Mouse (Mus musculus) cerebellum, adult 9-11 months (tissue): Measurements from ENCODE around the gene Bbs9.

Experiments
- DNase-seq: peaks from one replicate; pipeline ENCODE4 v3.0.0; 2022

Bbs9 gene

DNA sequence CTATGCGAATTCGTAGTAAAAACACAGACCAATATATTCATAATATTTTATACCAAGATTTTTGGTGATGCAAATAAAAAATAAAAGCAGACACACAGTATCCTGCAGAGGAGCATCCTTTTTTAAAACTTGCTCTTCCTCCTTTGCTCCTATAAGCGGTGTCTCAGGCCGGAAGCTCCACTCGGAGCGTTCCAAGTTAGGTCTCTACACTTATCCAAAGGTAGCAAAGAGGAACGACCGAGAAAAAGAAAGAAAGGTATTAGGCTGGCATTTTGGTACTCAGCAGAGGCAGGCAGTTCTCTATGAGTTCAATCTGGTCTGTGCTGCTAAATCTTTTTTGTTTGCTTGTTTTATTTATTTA lies 6.6 kb upstream of the Bbs9 start:
- no peak for DNase-seq

DNA sequence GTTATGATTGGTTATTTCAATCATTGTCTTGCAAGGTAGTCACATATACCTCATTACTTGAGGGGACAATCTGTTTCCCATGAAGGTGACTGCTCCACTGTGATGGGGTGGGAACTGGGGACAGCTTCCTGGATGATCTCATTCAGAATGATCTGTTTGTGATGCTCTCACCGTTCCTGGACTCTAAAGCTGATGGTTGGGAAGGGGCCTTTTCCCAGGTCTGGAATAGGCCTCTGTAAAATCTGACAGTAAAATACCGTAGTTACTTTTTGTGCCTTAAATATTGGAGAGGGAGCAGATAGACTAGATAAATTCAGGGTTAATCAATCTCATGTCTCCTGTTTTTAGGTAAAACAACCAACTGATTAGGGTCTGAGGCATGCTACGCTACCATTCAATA lies 5.9 kb upstream of the Bbs9 start, which contains the start of gene Rp9:
Gene Rp9, minus strand, starts transcription at position 101 of the 400 bp plus-strand sequence.
- no peak for DNase-seq

DNA sequence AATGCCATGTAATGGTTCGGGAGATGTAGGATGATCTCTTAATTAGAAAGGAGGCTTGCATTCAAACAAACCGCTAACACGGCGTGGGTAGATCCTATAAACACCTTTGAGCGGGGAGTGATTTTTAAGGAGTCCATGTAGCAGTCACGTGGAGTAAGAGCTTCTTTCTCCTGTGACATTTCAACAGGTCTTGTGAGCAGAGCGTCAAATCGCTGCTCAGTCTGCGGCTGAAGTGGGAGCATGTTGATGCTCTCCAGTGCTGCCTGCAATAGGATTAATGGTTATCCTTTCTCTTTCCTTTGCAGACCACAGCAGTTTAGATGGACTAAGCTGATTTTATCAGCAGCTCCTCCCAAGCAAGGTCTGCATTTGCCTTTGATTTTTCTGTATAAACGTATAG lies 750 bp downstream of the Bbs9 start:
- peak; percentile 42 for DNase-seq

DNA sequence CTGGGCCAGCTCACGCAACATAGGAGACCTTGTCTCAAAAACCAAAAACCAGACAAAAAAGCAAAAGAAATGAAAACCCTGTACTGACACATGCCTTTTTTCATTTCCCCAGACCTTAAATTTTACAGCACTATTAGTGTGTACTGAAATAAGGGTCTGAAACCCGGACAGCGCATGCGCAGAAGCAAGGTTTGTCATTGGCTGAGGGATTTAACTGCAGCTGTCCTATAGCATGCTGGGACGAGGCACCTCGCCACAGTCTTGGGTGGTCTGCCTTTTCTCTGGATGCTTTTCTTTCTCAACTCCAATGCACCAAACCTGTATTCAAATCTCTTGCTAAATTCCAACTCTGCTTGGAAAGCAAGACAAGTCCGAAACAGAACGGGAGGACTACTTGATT lies 3.4 kb downstream of the Bbs9 start:
- DNase-seq: no peak

DNA sequence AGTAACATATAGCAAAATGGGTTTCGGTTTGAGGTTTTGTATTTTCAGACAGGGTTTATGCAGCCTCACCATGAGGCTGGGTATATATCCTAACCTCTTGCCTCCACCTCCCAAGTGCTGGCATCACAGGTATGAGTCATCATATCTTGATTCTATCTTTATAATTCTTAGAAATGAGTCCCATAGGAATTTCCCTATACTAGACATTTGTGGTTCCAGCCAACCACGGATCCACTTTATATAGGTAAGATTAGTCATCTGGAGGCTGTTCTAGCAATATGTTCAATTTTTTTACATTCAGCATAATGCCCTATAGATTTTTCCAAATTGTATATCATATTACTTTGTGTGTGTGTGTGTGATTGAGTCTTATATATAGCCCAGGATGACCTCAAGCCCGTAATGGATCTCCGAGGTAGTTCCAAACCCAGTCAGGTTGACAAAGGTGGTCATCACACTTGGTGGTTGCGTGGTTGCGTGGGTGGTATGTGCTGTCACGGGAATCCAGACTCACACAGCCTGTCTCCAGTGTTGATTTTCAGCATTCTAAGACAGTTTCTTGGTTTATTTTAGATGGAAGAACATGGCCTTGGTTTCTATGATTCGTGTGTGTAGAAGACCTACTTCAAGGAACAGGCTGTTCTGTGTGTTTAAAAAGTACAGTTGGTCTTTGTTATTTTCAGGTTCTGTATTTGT lies 8.5 kb downstream of the Bbs9 start:
- DNase-seq: no peak

DNA sequence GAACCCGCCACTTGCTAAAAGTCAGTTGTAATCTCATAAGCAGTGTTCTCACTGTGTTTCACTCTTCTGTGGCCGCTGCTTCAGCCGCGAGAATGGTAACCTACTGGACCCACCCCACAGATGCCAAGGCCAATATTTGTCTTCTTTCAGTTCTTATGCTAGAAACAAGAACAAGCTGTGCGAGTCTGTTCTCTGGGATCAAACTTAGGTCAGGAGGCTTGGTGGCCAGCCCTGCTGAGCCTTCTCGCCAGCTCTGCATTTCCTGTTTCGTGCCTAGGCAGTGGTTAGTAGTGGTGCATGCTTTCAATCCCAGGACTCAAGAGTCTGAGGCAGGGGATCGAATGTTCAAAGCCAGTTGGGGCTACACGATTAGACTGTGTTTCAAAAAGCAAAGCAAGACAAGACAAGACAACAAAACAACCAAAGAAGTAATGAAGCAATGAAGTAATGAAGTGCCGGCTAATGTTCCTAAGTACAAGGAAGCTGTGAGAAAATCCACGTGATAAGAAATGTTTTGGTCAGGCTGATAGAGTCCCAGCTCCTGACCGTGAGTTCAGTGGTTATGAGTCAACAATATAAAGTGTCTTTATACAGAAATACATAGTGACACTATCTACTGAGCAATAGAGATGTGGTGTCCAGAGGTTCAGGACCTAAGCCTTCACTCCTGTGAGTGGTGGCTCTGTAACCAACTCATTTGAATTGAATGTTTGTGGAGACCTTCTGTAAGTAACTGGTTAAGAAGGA lies 9.2 kb downstream of the Bbs9 start:
- DNase-seq: no peak

DNA sequence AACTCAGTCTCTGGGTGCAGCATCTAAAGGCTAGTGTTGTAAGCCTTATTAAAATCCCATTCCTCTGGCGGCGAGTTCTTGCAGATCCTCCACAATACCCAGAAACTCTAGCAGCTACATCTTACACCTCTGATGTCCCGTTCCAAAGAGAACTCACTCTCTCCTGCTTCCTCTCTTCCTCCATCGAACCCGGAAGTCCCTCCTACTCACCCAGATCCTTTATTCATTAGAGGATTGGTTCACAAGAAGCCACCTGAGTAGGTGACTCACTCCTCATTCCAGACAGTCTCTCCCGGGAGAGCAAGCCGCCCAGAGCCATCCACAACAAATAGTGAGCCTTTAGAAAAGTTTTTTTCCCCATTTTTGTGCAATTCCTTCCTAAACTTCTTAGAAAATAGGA lies 10.7 kb downstream of the Bbs9 start:
- DNase-seq: no peak

DNA sequence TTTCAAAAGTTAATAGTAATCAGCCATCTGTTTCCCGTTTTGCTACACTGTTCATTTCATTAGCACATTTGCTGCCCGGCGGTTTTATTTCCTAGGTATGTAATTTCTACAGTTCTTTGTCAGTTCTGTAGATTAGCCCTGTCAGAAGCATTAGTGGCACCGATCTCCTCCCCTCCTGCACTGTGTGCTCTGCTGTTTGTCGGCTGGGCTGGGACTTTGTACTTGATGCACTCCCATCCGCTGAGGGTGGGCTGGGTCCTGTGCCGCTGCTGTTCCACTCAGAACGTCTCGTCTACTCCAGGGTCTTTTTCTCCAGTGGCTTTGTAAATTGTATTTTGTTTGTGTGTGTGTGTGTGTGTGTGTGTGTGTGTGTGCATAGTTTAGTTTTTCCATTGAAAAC lies 13.4 kb downstream of the Bbs9 start:
- DNase-seq: no peak

DNA sequence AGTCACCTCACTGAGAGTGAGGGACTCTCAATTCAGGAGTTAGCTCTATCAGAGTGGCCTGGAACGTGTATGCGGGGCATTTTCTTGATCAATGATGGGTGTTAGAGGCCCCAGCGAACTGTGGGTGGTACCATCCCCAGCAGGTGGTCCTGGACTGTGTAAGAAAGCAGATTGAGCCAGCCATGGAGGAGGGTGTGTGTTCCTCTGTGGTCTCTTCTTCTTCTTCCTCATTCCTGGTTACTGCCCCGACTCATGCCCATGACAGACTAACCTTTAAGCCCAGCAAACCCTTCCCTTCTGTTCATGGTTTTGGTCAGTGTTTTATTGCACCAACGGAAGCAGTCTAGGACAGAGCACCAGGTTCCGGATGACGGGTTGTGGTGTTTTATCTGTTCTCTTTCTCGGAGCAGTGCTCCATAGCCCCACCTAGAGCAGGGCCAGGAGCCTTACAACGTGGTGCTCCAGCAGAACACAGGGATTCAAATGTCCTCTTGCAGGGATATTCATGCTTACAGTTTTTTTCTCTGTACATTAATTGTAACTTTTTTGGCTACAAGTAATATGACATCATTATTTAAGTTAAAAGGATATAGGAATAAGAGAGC lies 18.8 kb downstream of the Bbs9 start:
- DNase-seq: no peak

DNA sequence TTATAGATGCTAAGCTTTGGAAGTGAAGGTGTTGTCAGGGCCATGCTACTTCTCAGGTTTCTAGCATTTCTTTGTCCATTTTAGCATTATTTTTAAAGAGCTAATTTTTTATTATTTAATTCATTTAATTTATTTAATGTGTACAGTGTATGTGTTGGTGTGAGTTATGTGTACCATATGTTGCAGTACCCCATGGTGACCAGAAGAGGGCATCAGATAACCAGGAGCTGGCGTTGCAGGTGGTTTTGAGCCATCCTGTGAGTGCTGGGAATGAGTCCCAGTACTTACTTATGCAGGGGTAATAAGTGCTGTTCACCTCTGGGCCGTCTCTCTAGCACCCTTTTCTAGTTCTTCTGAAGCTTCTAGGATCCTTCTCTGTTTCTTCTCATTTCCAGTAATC lies 19.6 kb downstream of the Bbs9 start:
- no peak for DNase-seq

DNA sequence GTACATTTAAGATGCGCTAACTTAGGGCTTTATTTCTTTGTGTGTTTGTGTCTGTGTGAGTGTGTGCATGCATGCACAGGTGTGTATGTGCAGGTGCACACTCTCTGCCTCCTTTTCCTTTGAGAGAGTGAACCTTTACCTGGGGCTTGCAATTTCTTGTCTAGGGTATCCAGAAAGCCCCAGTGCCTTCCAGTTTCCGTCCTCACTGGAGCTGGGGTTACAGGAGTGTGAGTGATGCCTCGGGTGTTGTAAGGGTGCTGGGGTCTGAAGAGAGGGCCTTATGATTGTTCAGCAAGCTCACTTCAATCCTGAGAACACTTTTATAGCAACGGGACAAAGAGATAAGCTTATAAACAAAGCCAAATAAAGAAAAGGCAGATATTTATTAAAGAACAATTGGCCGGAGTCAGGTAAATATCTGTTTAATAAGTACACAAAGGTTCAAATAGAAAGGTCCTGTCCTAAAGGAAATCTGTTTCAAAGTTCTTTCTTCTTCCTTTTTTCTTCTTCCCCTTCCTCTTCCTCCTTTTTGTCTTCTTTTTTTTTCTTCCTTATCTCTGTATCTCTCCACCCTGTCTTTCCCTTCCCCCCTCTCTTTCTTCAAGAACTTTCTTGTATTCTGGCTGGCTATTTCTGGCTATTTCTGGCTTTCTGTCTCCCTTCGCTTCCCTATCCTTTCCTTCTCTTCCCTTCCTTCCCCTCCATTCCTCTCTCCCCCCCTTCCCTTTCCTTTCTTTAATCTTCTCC lies 21.7 kb downstream of the Bbs9 start:
- DNase-seq: no peak

DNA sequence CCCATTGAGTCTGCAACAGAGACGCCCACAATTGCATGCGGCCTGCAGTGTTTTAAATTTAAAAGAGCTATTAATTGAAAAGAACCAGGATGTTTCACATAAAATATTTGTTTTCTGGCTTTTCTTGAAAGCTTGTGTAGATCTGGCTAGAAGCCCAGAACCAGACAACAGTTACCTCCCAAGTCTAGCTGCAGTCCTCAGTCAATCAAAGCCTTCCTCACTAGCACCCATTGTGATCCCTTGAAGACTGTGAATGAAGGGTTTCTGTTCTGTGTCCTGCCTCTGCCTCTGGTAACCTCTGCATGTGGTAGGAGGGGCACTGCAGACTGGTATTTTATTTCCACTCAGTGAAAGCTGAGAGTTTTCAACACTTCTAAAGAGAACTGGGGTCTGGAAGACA lies 27.5 kb downstream of the Bbs9 start:
- DNase-seq: no peak

DNA sequence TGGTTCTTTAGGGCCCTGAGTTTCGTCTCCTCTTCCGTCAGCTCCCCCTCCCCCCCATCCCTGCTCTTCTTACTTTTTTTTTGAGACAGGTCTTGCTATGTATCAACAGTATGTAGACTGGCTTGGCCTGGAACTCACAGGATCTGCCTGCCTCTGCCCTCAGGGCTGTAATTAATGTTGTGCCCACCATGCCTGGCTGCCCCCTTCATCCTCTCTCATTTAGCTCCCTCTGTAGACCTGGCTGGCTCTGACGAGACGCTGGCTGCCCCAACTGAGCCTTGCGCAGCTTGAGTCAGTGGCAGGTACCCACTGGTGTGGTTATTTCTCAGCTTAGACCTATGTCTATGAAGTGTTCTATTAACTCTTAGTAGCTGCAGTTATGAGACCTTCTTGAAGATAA lies 28.1 kb downstream of the Bbs9 start:
- DNase-seq: no peak

DNA sequence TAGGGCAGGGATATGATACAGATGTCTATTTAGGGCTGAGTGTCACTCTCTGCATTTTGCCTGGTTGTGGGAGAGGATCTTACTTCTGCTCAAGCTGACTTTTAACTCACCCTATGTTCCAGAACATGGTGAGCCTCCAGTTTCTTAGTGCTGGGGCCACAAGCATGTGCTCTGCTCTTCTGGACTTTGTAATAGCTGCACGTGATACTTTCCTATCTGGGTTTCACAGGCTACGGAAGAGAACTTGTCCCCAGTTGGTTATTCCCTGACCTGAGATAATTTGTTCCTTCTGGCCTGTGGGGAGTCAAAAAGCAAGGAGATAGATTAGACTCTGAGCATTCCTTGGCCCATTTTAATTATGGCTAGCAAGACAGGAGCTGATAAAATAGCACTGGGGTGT lies 30.1 kb downstream of the Bbs9 start:
- no peak for DNase-seq

DNA sequence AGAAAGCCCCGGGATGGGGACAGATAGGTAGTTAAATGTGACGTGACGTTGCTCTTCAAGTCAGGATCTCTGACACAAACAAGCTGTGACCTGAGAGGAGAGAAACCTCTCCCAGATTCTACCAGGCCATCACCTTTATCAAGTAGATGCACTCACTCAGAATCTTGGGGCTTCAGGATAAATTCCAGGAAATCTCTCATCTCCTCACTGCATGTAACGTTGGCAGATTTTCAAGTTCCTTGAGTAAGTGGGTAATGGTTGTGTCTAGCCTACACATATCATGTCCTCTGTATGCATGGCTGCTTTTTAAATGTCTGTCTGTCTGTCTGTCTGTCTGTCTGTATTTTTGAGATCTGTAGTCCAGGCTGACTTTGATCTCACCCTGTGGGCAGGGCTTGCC lies 39.6 kb downstream of the Bbs9 start:
- DNase-seq: no peak

DNA sequence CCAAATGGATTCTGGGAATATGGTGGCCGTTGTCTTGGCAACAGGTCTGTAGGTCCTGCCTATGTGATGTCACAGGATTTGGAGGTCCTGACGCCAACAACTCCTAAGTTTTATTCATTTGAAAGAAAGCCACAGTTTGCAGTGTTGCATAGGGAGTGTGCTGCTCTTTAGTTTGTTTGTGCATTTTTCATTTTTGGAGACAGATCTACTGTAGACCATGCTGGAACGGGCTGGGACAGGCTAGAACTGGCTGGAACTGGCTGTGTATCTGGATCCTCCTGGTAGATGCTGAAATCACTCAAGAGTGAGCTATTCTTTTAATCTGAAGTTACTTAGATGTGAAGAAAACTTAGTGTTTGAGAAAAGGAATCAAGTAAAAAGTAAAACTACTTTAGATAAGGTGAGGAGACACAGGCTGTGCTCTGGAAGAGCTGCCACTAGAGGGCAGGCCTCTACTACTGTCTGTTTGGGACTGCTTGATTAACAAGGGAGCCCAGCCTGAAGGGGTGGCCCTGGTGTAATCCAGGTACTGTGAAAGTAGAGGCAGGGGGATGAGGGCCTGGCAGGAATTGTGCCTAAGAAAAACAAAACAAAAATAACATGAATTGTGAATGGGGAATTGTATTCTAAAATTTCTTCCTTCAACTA lies 43.0 kb downstream of the Bbs9 start:
- DNase-seq: peak; percentile 15

DNA sequence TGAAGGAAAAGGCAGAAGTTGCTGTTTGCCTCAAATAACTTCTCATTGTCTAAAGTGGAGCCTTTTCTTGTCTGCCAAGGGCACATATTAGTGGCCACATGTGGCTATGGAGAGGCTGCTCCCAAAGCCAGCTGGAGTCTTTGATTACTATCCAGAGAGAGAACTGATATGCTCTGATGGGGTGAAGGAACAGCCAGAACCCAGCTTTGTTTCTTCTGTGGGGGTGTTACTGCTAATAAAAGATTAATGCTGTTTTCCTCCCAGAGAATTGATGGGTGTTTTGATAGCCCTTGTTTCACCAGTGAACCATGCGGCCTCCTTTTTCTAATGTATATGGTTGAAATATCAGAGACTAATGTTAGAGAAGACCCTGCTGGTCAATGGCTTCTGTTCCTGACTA lies 47.9 kb downstream of the Bbs9 start:
- DNase-seq: no peak

DNA sequence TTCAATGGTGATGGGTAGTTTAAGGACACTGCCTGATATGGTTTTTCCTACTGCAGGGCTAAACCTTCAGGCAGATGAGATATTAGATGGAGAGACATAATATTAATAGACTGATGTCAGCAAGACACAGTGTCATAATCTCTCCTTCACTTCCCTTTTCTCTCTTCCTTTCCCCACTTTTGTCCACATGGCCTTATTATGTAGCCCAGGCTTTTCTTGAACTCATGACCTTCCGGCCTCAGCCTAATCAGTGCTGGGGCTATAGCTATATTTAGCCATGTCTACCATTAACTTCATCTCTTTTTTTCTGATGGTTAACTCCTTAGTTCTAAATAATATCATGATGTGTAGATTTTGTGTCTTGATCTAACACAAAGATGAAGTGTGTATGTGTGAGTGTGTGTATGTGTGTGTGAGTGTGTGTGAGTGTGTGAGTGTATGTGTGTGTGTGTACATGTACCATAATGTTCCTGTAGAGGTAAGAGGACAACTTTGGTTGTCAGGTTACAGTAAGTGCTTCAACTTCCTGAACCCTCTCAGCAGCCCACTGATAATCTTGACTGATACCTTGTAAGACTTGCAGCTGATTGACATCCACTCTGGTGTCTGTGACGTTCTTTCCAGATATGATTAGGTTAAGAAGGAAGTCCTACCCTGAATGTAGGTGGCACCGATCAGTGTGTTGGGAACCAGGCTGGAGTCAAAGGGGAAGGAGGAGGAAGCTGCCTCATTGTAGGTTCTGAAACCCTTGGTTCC lies 55.4 kb downstream of the Bbs9 start:
- no peak for DNase-seq

DNA sequence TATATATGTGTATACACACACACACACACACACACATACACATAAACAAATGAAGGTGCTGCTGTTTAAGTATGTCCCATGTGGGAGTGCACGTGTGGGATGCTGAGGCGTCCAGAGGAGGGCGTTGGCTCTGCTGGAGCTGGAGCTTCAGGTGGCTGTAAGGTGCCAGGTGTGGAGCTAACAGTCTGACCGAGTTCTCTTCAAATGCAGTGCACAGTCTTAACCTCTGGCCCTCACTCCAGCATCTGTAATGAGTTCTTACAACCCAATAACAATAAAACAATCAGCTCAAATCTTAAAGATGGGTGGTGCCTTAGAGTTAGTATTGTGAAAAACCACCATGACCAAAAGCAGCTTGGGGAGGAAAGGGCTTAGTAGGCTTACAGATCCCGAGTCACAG lies 56.6 kb downstream of the Bbs9 start:
- DNase-seq: no peak

DNA sequence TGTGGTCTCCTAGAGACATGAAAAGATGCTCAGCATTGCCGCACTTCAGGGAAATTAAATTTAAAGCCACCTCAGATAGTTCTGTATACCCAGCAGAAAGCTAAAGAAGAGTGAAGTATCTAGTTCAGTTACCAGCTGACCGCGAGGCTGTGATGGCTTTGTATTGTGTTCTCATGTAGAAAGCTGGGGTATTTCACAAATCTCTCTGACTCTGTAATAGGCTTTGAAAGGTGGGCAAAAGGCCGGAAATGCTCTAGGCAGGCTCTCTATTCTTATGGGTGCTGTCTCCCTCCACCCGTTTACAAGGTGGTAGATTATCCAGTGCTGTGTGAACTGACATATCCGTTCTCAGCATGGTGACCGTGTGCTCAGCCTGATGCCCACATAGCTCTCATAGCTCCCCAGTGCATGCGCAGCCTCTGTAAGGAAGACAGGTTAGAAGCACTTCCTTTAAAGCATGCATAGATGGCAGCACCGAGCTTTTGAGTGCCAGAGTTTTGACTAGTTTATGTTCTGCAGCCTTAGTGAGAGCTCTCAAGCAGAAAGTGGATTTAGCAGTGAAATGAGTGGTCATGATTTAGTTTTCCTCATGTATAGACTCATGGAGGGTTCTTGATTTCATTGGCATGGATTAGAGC lies 57.4 kb downstream of the Bbs9 start:
- DNase-seq: peak; percentile 17

DNA sequence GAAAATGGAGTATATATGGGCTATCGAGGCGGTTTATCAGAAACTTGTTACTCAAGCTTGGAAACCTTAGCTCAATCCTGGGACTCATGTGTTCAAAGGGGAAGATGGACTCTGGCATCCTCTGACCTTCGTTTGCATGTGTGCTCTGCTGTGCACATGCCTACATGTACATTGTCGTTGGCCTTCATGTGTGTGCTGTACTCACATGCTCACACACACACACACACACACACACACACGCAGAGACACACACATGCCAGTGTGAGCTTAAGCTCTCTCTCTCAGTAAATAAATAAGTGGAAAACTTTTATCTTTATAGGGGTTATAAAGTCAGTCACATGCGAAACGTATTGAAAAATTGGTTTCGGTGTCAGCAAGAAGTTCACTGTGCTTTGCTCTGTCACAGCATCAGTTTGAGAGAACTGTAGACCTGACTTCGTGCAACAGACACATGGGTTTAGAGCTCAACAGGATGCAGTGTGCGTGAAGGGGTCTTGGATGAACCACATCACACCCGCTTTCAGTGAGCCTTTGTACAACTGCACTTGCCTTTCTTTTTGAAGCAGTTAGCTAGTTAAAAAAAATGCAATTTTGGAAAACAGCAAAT lies 62.4 kb downstream of the Bbs9 start:
- DNase-seq: no peak
